Mouse (Mus musculus) myocyte (in vitro differentiated cells): ENCODE results near the gene Fbxw5.

Experiments used
- CEBPB ChIP-seq: IDR thresholded peaks from 2 replicates; pipeline ENCODE4 v1.6.1; 2011; ENCODE audit warnings: mild to moderate bottlenecking, moderate library complexity; ENCODE audit not compliant: poor library complexity, insufficient read depth, severe bottlenecking
- E2F4 ChIP-seq: IDR thresholded peaks from one replicate; pipeline ENCODE4 v1.6.1; 2011; ENCODE audit warnings: mild to moderate bottlenecking, control low read depth, moderate library complexity; ENCODE audit not compliant: insufficient read depth
- MAX ChIP-seq: IDR thresholded peaks from one replicate; pipeline ENCODE4 v1.6.1; 2011; ENCODE audit warnings: low read depth, mild to moderate bottlenecking, control low read depth
- MYOD1 ChIP-seq, 3 experiments: IDR thresholded peaks; one replicate each; pipeline ENCODE4 v1.6.1; 2011; ENCODE audit warnings: control low read depth in 2 of 3, low read depth in 2 of 3, mild to moderate bottlenecking in 2 of 3, moderate library complexity in 1 of 3; ENCODE audit not compliant: insufficient read length in 2 of 3, control insufficient read depth in 1 of 3
- MYOG ChIP-seq, 3 experiments: IDR thresholded peaks; one replicate each; pipeline ENCODE4 v1.6.1; 2011; ENCODE audit warnings: control low read depth in 2 of 3, low read depth in 2 of 3, mild to moderate bottlenecking in 2 of 3; ENCODE audit not compliant: insufficient read length in 2 of 3, control insufficient read depth in 1 of 3, insufficient read depth in 1 of 3
- POLR2A ChIP-seq: IDR thresholded peaks from one replicate; pipeline ENCODE4 v1.6.1; 2011; ENCODE audit warnings: low read depth, mild to moderate bottlenecking, control low read depth, moderate library complexity; ENCODE audit not compliant: insufficient read length
- POLR2AphosphoS2 ChIP-seq: IDR thresholded peaks from one replicate; pipeline ENCODE4 v1.6.1; 2011; ENCODE audit warnings: low read depth, control low read depth; ENCODE audit not compliant: insufficient read length
- REST ChIP-seq: IDR thresholded peaks from one replicate; pipeline ENCODE4 v1.6.1; 2011; ENCODE audit warnings: mild to moderate bottlenecking, control low read depth, moderate library complexity; ENCODE audit not compliant: insufficient read depth, insufficient read length
- USF1 ChIP-seq: IDR thresholded peaks from one replicate; pipeline ENCODE4 v1.6.1; 2011; ENCODE audit warnings: low read depth, mild to moderate bottlenecking, control low read depth, moderate library complexity

DNA sequence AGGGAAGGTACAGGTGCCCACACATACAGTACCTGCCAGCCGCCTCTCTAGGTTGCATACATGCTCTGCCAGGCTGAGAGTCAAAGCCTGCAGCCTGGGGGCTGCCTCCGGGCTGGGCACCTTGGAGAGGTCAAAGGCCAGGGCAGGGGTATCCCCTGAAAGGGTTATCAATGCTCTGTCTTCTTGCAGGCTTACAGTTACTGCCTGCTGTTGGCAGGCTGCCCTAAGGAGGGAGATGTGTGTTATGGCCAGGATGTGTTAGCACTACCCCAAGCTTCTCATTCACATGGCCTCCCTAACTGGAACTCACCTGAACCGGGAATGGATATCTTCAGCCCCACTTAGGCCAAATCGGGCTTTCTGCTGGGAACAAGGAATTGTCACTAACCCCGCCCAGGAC is 40.4 kb upstream of the Fbxw5 start:
- TF ChIP-seq MAX (no peak), POLR2A (no peak), POLR2AphosphoS2 (no peak), CEBPB (no peak), MYOD1 (IDR thresholded peaks at IDR 0.05; ENCODE audit: control insufficient read depth in 1 of 3, insufficient read length in 2 of 3, low read depth in 2 of 3) (no peak), USF1 (no peak), REST (no peak), E2F4 (no peak), MYOG (IDR thresholded peaks at IDR 0.05; ENCODE audit: control insufficient read depth in 1 of 3, insufficient read depth in 1 of 3, insufficient read length in 2 of 3, low read depth in 2 of 3) (no peak)
